Comparison of ENCODE assay signal across 8 mouse cellular contexts in the genomic region with DNA sequence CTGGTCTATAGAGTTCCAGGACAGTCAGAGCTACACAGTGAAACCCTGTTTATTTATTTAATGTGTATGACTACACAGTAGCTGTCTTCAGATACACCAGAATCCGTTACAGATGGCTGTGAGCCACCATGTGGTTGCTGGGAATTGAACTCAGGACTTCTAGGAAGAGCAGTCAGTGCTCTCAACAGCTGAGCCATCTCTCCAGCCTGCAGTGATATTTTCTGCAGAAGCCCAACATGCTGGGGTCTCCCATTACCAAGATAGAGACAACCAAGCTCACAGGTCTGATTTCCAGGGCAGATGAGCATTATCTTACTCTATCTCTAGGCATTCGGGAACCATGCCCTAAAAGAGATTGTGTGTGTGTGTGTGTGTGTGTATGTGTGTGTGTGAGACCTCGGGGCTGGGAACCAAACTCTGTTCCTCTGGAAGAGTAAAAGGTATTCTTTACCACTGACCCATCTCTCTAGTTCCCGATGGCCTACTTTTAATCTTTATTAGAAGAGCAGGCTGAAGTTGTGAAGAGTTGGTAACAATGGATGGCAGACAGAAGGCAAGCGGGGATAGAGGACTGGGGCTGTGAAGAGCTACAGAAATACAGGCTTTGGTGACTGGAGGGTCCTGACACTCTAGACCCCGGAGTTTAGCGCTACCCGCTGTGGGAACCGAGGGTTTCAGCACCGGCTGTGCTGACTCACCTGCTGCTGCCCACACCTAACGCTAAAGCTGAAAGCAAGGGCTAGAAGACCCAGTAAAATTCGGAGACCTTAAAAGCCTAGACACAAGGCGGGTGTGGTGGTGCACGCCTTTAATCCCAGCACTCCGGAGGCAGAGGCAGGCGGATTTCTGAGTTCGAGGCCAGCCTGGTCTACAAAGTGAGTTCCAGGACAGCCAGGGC. TPM values are rescaled to one million over a fixed set of nuclear protein-coding genes. Genes with fewer than 3 reads are reported as not detected.
DNase-seq lines count a peak whose midpoint lies in the region; ATAC-seq and TF ChIP-seq lines count a peak whose summit lies in the region.

No protein-coding gene starts in this region.

- WGBS in spleen, adult 2 months, result 24% methylated on average over 17 of the region's 17 CpGs
- WGBS in hindbrain, embryonic 12.5 days, result 41% methylated on average over 17 of the region's 17 CpGs
- WGBS in midbrain, embryonic 10.5 days, result 40% methylated on average over 17 of the region's 17 CpGs

- peak overlapping the region; percentile 73 for H3K4me2 ChIP-seq in hindbrain, embryonic 12.5 days (replicated peaks)

- peak; percentile 52 for DNase-seq in CD4-positive, CD25-positive, alpha-beta regulatory T cell, adult 2 months (ENCODE audit: low read depth, low spot score)
- no peak for DNase-seq in spleen, adult 2 months (ENCODE audit: low read depth in 1 of 2, low spot score in 2 of 2)
- DNase-seq in spleen, postnatal 36 days (ENCODE audit: low spot score in 2 of 2), result no peak
- peak; percentile 23 for DNase-seq in midbrain, embryonic 10.5 days (ENCODE audit: low spot score)
- DNase-seq in layer of hippocampus, postnatal 10 days (ENCODE audit: low spot score in 2 of 2), result no peak
- DNase-seq in urinary bladder, adult 2 months (ENCODE audit: low spot score), result no peak

- TF ChIP-seq CTCF in spleen, adult 2 months (IDR thresholded peaks at IDR 0.05; ENCODE audit: extremely low read depth, insufficient read depth, insufficient read length, insufficient replicate concordance), result no peak

- H3K9ac ChIP-seq in hindbrain, embryonic 12.5 days, result no peak overlapping the region

- H3K4me3 ChIP-seq in spleen, adult 2 months (ENCODE audit: extremely low read depth, insufficient read depth, insufficient read length), result no peak overlapping the region
- peak overlapping the region; percentile 66 for H3K4me3 ChIP-seq in hindbrain, embryonic 12.5 days
- H3K4me3 ChIP-seq in midbrain, embryonic 10.5 days, result peak overlapping the region; percentile 75

- no peak for ATAC-seq in CD4-positive, CD25-positive, alpha-beta regulatory T cell, adult 4 months
- no peak for ATAC-seq in hindbrain, embryonic 12.5 days (ENCODE audit: low FRiP score)

- no peaks in the 10 kb centered on the region for H3K9me3 ChIP-seq in hindbrain, embryonic 12.5 days (replicated peaks)
- no peaks in the 10 kb centered on the region for H3K9me3 ChIP-seq in midbrain, embryonic 10.5 days (replicated peaks)

- peaks cover 16% of the 10 kb centered on the region; the same call in 1 of the 2 replicates for H3K4me1 ChIP-seq in spleen, adult 2 months (ENCODE audit: control insufficient read depth, insufficient read depth, insufficient read length)
- H3K4me1 ChIP-seq in hindbrain, embryonic 12.5 days, result peaks cover 36% of the 10 kb centered on the region
- peaks cover 54% of the 10 kb centered on the region for H3K4me1 ChIP-seq in midbrain, embryonic 10.5 days

- no peaks in the 10 kb centered on the region for H3K27me3 ChIP-seq in spleen, adult 2 months (ENCODE audit: control insufficient read depth, insufficient read depth, low read length)
- H3K27me3 ChIP-seq in hindbrain, embryonic 12.5 days, result no peaks in the 10 kb centered on the region
- H3K27me3 ChIP-seq in midbrain, embryonic 10.5 days (ENCODE audit: low read depth, poor library complexity, severe bottlenecking), result no peaks in the 10 kb centered on the region

- TF ChIP-seq POLR2A in spleen, adult 2 months (IDR thresholded peaks at IDR 0.05; ENCODE audit: low read depth, low read length), result no peak

- peak overlapping the region; percentile 96; the same call in 1 of the 2 replicates for H3K27ac ChIP-seq in spleen, adult 2 months (ENCODE audit: insufficient read depth, low read length)
- peak overlapping the region; percentile 88; the same call in 1 of the 2 replicates for H3K27ac ChIP-seq in hindbrain, embryonic 12.5 days
- H3K27ac ChIP-seq in midbrain, embryonic 10.5 days (replicated peaks), result peak overlapping the region; percentile 97

- H3K36me3 ChIP-seq in spleen, adult 2 months (ENCODE audit: control insufficient read depth, insufficient read depth, low read length), result no peaks in the 10 kb centered on the region
- peaks cover 22% of the 10 kb centered on the region for H3K36me3 ChIP-seq in hindbrain, embryonic 12.5 days
- peaks cover 30% of the 10 kb centered on the region for H3K36me3 ChIP-seq in midbrain, embryonic 10.5 days

RNA-seq across cellular contexts. Expression of gene Brat1, which starts 1.1 kb away (rescaled TPM):
- 10 to 100 TPM; 15.4 to 33.1 TPM for polyA plus RNA-seq in CD4-positive, CD25-positive, alpha-beta regulatory T cell, adult 4 months (2017; shearing (Covaris generic))
- 28.3 and 40.5 TPM in 2 replicates for polyA plus RNA-seq in spleen, adult 2 months (2012; rRNA removed)
- 22.8 and 25.7 TPM in 2 replicates for polyA plus RNA-seq in hindbrain, embryonic 12.5 days (2016; fragmentation: Nextera tagmentation; extraction: Ambion mirVana)
- polyA plus RNA-seq in midbrain, embryonic 10.5 days (2016; fragmentation: Nextera tagmentation; extraction: Ambion mirVana), result 22.3 and 24.8 TPM in 2 replicates
- 10 to 100 TPM; 27.6 to 28.5 TPM for total RNA-seq in layer of hippocampus, postnatal 10 days (2021)
- 14.5 and 14.8 TPM in 2 replicates for polyA plus RNA-seq in urinary bladder, adult 2 months (2012; rRNA removed)

RNA-seq across cellular contexts. Expression of gene Iqce, which starts 1.6 kb away (rescaled TPM):
- 10 to 100 TPM; 22.2 to 34.3 TPM for polyA plus RNA-seq in CD4-positive, CD25-positive, alpha-beta regulatory T cell, adult 4 months (2017; shearing (Covaris generic))
- 12.2 and 12.5 TPM in 2 replicates for polyA plus RNA-seq in spleen, adult 2 months (2012; rRNA removed)
- 31.3 and 31.7 TPM in 2 replicates for polyA plus RNA-seq in hindbrain, embryonic 12.5 days (2016; fragmentation: Nextera tagmentation; extraction: Ambion mirVana)
- polyA plus RNA-seq in midbrain, embryonic 10.5 days (2016; fragmentation: Nextera tagmentation; extraction: Ambion mirVana), result 23.6 and 27.6 TPM in 2 replicates
- 10 to 100 TPM; 53.7 to 54.5 TPM for total RNA-seq in layer of hippocampus, postnatal 10 days (2021)
- 21.0 and 24.3 TPM in 2 replicates for polyA plus RNA-seq in urinary bladder, adult 2 months (2012; rRNA removed)

RNA-seq across cellular contexts. Expression of gene Amz1, which starts 20.2 kb away (rescaled TPM):
- under 1 TPM; 0.33 to 0.50 TPM for polyA plus RNA-seq in CD4-positive, CD25-positive, alpha-beta regulatory T cell, adult 4 months (2017; shearing (Covaris generic))
- 17.6 and 19.1 TPM in 2 replicates for polyA plus RNA-seq in spleen, adult 2 months (2012; rRNA removed)
- polyA plus RNA-seq in hindbrain, embryonic 12.5 days (2016; fragmentation: Nextera tagmentation; extraction: Ambion mirVana), result 1.8 and 2.1 TPM in 2 replicates
- 0.78 and 1.2 TPM in 2 replicates for polyA plus RNA-seq in midbrain, embryonic 10.5 days (2016; fragmentation: Nextera tagmentation; extraction: Ambion mirVana)
- 10 to 100 TPM; 27.1 to 28.8 TPM for total RNA-seq in layer of hippocampus, postnatal 10 days (2021)
- polyA plus RNA-seq in urinary bladder, adult 2 months (2012; rRNA removed), result 1.2 TPM in 2 replicates

RNA-seq across cellular contexts. Expression of gene Ttyh3, which starts 54.9 kb away (rescaled TPM):
- 1 to 10 TPM; 4.9 to 6.7 TPM for polyA plus RNA-seq in CD4-positive, CD25-positive, alpha-beta regulatory T cell, adult 4 months (2017; shearing (Covaris generic))
- polyA plus RNA-seq in spleen, adult 2 months (2012; rRNA removed), result 95.1 and 118 TPM in 2 replicates
- 83.7 and 98.3 TPM in 2 replicates for polyA plus RNA-seq in hindbrain, embryonic 12.5 days (2016; fragmentation: Nextera tagmentation; extraction: Ambion mirVana)
- polyA plus RNA-seq in midbrain, embryonic 10.5 days (2016; fragmentation: Nextera tagmentation; extraction: Ambion mirVana), result 28.6 and 36.2 TPM in 2 replicates
- 100 to 1,000 TPM; 371 to 388 TPM for total RNA-seq in layer of hippocampus, postnatal 10 days (2021)
- polyA plus RNA-seq in urinary bladder, adult 2 months (2012; rRNA removed), result 11.7 and 24.4 TPM in 2 replicates

Comparison
In these comparisons a context has a peak if more than half of its experiments do, and no peak if none do; other contexts are left out.
1. DNase-seq: peak in CD4-positive, CD25-positive, alpha-beta regulatory T cell, adult 2 months (single experiment) and midbrain, embryonic 10.5 days (single experiment); none in spleen, adult 2 months (0 of 2), spleen, postnatal 36 days (0 of 2), layer of hippocampus, postnatal 10 days (0 of 2) and urinary bladder, adult 2 months (single experiment).
2. Peak in every context shown above with its lines, with median percentiles within 50 percentile points of each other: H3K27ac ChIP-seq.